Mouse (Mus musculus): ENCODE results near the gene Rpl22.

DNA sequence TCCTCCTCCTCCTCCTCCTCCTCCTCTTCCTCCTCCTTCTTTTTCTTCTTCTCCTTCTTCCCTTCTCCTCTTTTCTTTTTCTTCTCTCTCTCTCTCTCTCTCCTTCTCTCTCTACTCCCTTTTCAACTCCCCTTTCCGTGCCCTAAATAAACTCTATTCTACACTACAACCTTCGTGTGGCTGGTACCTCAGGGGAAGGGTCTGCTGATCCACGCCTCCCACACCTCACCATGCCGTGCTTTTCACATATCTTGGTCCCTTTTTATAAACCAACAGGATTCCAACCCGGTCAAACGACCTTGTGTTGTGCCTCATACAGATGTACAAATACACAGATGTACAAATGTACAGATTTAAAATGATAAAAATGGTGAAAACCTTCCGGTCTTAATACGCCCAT, 29.2 kb upstream of the Rpl22 start:
- TF ChIP-seq USF1 (IDR thresholded peaks at IDR 0.05; ENCODE audit: low read depth): no peak
- no peak for TF ChIP-seq CTCF (IDR thresholded peaks at IDR 0.05; ENCODE audit: control insufficient read depth, insufficient read depth, insufficient read length)
